Mouse (Mus musculus): Measurements from ENCODE around the gene Mt2. TPM values are rescaled to one million over a fixed set of nuclear protein-coding genes. Genes with fewer than 3 reads are reported as not detected.
A peak's percentile ranks its signal among the peaks of the same experiment; 100 is the strongest.
"Not testable (repeated sequence)": the region's sequence is repeated elsewhere in the genome, so short reads cannot be mapped to it uniquely, and the experiment has no call there.

Gene Mt2
- polyA plus RNA-seq (2015; fragmentation: Nextera tagmentation; extraction: Ambion mirVana): 143 and 159 TPM in 2 replicates

DNA sequence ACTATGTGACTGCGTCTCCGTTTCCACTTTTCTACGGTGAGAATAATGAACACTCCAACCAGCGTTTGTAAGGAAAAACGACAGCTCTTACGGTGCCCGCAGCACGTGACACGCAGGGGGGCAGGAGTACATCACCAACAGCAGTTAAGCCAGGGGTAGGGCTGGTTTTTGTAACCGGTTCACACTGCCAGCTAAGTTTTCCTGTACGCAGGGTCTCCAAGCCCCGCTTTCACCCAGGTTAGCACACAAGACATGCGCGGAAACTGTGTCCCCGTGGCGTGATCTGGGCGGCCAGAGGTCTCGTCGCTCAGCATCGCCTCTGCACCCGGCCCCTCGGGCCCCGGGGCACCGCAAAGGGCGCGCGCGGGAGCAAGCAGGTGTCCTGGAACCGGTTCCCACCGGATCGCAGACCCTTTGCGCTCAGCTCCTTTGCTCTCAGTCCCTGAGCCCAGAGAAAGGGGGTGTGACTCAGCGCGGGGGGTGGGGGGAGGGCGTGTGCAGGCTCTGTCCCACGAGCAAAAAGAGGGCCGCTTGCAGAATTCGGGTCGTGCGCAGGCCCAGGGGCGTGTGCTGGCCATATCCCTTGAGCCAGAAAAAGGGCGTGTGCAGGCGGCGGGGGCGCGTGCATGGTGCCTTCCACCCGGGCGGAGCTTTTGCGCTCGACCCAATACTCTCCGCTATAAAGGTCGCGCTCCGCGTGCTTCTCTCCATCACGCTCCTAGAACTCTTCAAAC, at the start of gene Mt2:
TSS of gene Mt2 (plus strand) at position 590 of the 734 bp plus-strand sequence.
- peak within 1 kb of the TSS; percentile 43 for H3K4me3 ChIP-seq (ENCODE audit: low read depth, low read length)
- no peaks in the 10 kb centered on the region for H3K36me3 ChIP-seq (ENCODE audit: insufficient read depth, low read length)
- peak; percentile 85 for ATAC-seq
- peaks cover 7% of the 10 kb centered on the region; the same call in 1 of the 2 replicates for H3K4me1 ChIP-seq (ENCODE audit: insufficient read depth, low read depth, low read length)
- peaks cover 11% of the 10 kb centered on the region; the same call in 1 of the 2 replicates for H3K27me3 ChIP-seq (replicated peaks; ENCODE audit: insufficient read depth, low read length)
- H3K9ac ChIP-seq (replicated peaks; ENCODE audit: low read depth): peak within 1 kb of the TSS; percentile 29; the same call in 1 of the 2 replicates
- WGBS: under 1% methylated on average over 55 of the region's 56 CpGs
- H3K27ac ChIP-seq (ENCODE audit: low read length): peak within 1 kb of the TSS; percentile 54
- H3K9me3 ChIP-seq (ENCODE audit: low read length): no peaks in the 10 kb centered on the region
- TF ChIP-seq EP300 (IDR thresholded peaks at IDR 0.05) (peak; percentile 52), CTCF (IDR thresholded peaks at IDR 0.05) (no peak)
- H3K4me2 ChIP-seq (replicated peaks; ENCODE audit: low read depth, low read length): peak within 1 kb of the TSS; percentile 80
- peak; percentile 85 for DNase-seq (ENCODE audit: low spot score)

DNA sequence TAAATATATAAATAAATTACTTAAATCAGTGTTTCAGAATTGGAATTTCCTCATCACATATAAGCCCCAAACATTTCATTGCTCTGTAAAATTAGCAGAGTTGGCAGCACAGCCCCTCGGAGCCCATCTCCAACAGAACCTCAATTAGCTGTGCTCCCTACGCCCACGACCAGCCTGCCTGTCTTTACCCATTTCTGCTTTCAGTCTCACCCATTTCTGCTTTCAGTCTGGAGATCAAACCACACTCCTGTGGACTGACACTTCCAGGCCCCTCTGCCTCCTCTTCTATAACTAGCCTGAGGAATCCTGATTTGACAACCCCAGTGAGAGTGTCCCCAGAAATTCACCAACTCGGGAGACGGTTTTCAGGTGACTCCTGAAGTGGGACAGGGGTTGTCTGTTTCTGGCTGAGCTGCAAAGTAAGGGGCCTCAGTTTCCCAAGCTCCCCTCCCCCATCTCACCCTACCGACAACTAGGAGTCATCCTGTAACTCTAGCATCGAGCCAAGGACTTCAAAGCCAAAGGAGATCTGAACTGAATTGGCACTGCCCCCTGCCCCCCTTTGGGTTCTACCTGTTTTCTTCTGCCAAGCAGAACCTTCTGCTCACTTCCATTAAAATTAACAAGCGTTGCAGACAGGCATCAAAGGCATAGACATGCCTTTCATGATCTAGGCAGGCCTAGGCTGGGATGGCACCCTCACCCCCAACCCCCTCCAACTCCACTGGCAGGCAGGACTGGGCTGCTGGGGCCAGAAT, 49.6 kb upstream of the Mt2 start:
- no peak overlapping the region for H3K4me2 ChIP-seq (replicated peaks; ENCODE audit: low read depth, low read length)
- H3K9me3 ChIP-seq (ENCODE audit: low read length): no peaks in the 10 kb centered on the region
- ATAC-seq (no peak), DNase-seq (ENCODE audit: low spot score) (no peak)
- whole genome bisulfite sequencing: 40% methylated on average over 8 of the region's 8 CpGs
- no peak overlapping the region for H3K27ac ChIP-seq (ENCODE audit: low read length)
- H3K9ac ChIP-seq (replicated peaks; ENCODE audit: low read depth): no peak overlapping the region
- H3K27me3 ChIP-seq (replicated peaks; ENCODE audit: insufficient read depth, low read length): no peaks in the 10 kb centered on the region
- H3K36me3 ChIP-seq (ENCODE audit: insufficient read depth, low read length): no peaks in the 10 kb centered on the region
- no peaks in the 10 kb centered on the region for H3K4me1 ChIP-seq (ENCODE audit: insufficient read depth, low read depth, low read length)
- no peak for TF ChIP-seq EP300 (IDR thresholded peaks at IDR 0.05)
- no peak for TF ChIP-seq CTCF (IDR thresholded peaks at IDR 0.05)
- H3K4me3 ChIP-seq (ENCODE audit: low read depth, low read length): no peak overlapping the region

DNA sequence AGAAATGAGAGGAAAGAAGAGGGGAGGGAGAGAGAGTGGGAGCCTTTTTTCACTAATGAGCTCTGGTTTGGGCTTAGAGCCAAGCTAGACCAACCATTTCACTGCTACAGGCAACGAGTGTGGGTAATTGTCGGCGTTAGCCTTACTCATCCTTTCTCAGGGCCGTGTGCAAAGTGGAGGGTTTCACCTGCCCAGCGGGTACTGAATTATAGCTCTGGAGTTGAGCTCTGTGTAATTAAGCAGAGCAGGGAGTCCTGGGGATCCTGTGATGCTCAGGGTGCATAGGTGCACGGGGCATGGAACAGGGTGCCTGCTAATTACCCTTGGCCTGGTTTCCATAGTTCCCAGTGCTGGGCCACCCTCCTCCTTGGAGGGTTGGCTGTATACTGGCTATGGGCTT, 44.8 kb upstream of the Mt2 start:
- 77% methylated on average over 6 of the region's 6 CpGs for WGBS
- H3K4me3 ChIP-seq (ENCODE audit: low read depth, low read length): no peak overlapping the region
- DNase-seq (ENCODE audit: low spot score) (no peak), ATAC-seq (no peak)
- no peak overlapping the region for H3K4me2 ChIP-seq (replicated peaks; ENCODE audit: low read depth, low read length)
- no peak overlapping the region for H3K9ac ChIP-seq (replicated peaks; ENCODE audit: low read depth)
- H3K27ac ChIP-seq (ENCODE audit: low read length): no peak overlapping the region
- no peaks in the 10 kb centered on the region for H3K27me3 ChIP-seq (replicated peaks; ENCODE audit: insufficient read depth, low read length)
- H3K4me1 ChIP-seq (ENCODE audit: insufficient read depth, low read depth, low read length): no peaks in the 10 kb centered on the region
- TF ChIP-seq EP300 (IDR thresholded peaks at IDR 0.05): no peak
- no peak for TF ChIP-seq CTCF (IDR thresholded peaks at IDR 0.05)
- no peaks in the 10 kb centered on the region for H3K36me3 ChIP-seq (ENCODE audit: insufficient read depth, low read length)
- no peaks in the 10 kb centered on the region for H3K9me3 ChIP-seq (ENCODE audit: low read length)

DNA sequence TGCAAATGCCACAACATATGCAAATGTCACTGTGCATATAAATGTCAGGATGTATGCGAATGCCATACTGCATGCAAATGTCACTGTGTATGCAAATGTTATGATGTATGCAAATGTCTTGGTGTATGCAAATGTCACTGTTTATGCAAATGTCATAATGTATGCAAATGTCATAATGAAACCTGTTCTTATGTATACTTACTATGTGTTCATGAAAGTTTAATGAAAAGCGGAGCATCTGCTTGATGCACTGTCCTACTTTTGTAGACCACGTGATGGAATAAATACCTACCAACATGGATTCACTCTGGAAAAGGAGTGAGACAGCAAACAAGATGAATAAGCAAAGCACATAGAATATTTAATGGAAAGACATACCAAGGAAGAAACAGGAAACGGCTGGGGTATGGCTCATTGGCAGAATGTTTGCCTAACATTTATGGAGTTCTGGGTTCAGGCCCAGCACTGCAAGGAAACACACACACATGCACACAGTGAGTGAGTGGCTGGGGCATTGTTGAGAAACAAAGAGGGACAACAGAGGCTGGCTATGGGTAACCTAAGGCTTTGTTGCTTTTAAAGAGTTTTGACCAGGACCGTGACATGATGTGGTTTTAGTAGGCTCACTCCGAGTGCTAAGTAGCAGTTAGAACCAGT, 43.2 kb upstream of the Mt2 start:
- H3K4me2 ChIP-seq (replicated peaks; ENCODE audit: low read depth, low read length): no peak overlapping the region
- H3K4me1 ChIP-seq (ENCODE audit: insufficient read depth, low read depth, low read length): no peaks in the 10 kb centered on the region
- TF ChIP-seq CTCF (IDR thresholded peaks at IDR 0.05) (no peak), EP300 (IDR thresholded peaks at IDR 0.05) (no peak)
- no peaks in the 10 kb centered on the region for H3K9me3 ChIP-seq (ENCODE audit: low read length)
- H3K27me3 ChIP-seq (replicated peaks; ENCODE audit: insufficient read depth, low read length): no peaks in the 10 kb centered on the region
- H3K4me3 ChIP-seq (ENCODE audit: low read depth, low read length): no peak overlapping the region
- no peak overlapping the region for H3K27ac ChIP-seq (ENCODE audit: low read length)
- ATAC-seq (no peak), DNase-seq (ENCODE audit: low spot score) (no peak)
- H3K36me3 ChIP-seq (ENCODE audit: insufficient read depth, low read length): no peaks in the 10 kb centered on the region
- no peak overlapping the region for H3K9ac ChIP-seq (replicated peaks; ENCODE audit: low read depth)
- WGBS: 83% methylated on average over 6 of the region's 6 CpGs

- no peak for TF ChIP-seq CTCF (IDR thresholded peaks at IDR 0.05)
- TF ChIP-seq EP300 (IDR thresholded peaks at IDR 0.05): no peak
- Histone ChIP-seq H3K27me3 (replicated peaks; ENCODE audit: insufficient read depth, low read length) (no peaks in the 10 kb centered on the region), H3K27ac (ENCODE audit: low read length) (no peak overlapping the region), H3K4me1 (ENCODE audit: insufficient read depth, low read depth, low read length) (no peaks in the 10 kb centered on the region), H3K4me2 (replicated peaks; ENCODE audit: low read depth, low read length) (no peak overlapping the region), H3K4me3 (ENCODE audit: low read depth, low read length) (no peak overlapping the region), H3K36me3 (ENCODE audit: insufficient read depth, low read length) (no peaks in the 10 kb centered on the region), H3K9ac (replicated peaks; ENCODE audit: low read depth) (no peak overlapping the region), H3K9me3 (ENCODE audit: low read length) (no peaks in the 10 kb centered on the region)
- no peak for DNase-seq (ENCODE audit: low spot score)
- WGBS: 89% methylated on average over 4 of the region's 4 CpGs
- ATAC-seq: no peak
Observed at GRCm38 (mm10) chr8:94130126-94130525, 42.3 kb upstream of the Mt2 start.

DNA sequence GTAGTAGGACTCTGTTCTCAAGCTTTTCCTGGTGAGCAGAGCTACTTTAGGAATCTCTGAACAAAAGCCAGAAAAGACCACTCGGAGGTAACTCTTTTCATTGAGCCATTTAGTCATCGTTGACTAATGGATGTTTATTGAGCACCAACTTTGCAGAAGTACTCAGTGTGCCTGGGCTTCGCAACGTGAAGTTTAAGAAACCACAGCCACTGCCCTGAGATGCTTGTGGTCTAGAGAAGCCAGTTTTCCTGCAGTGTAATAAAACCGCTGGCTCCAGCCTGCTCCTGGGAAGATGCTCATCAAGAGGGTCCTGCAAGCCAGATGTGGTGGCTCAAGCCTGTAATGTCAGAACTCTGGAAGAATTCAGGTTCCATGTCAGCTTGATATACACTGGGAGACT, 40.4 kb upstream of the Mt2 start:
- Histone ChIP-seq H3K4me2 (replicated peaks; ENCODE audit: low read depth, low read length) (no peak overlapping the region), H3K9ac (replicated peaks; ENCODE audit: low read depth) (no peak overlapping the region), H3K27me3 (replicated peaks; ENCODE audit: insufficient read depth, low read length) (no peaks in the 10 kb centered on the region), H3K4me3 (ENCODE audit: low read depth, low read length) (no peak overlapping the region), H3K4me1 (ENCODE audit: insufficient read depth, low read depth, low read length) (no peaks in the 10 kb centered on the region), H3K9me3 (ENCODE audit: low read length) (no peaks in the 10 kb centered on the region), H3K27ac (ENCODE audit: low read length) (no peak overlapping the region), H3K36me3 (ENCODE audit: insufficient read depth, low read length) (no peaks in the 10 kb centered on the region)
- 62% methylated on average over 5 of the region's 5 CpGs for WGBS
- ATAC-seq (no peak), DNase-seq (ENCODE audit: low spot score) (no peak)
- TF ChIP-seq EP300 (IDR thresholded peaks at IDR 0.05): no peak
- no peak for TF ChIP-seq CTCF (IDR thresholded peaks at IDR 0.05)

GRCm38 (mm10) chr8:94134601-94135000, 37.9 kb upstream of the Mt2 start:
- not testable (repeated sequence) for H3K27ac ChIP-seq (ENCODE audit: low read length); DNase-seq (ENCODE audit: low spot score); ATAC-seq; H3K4me1 ChIP-seq (ENCODE audit: insufficient read depth, low read depth, low read length); H3K9me3 ChIP-seq (ENCODE audit: low read length); H3K36me3 ChIP-seq (ENCODE audit: insufficient read depth, low read length); H3K27me3 ChIP-seq (replicated peaks; ENCODE audit: insufficient read depth, low read length); H3K4me2 ChIP-seq (replicated peaks; ENCODE audit: low read depth, low read length); H3K4me3 ChIP-seq (ENCODE audit: low read depth, low read length); H3K9ac ChIP-seq (replicated peaks; ENCODE audit: low read depth)
- 29% methylated on average over 3 of the region's 3 CpGs for WGBS

Data from lung, postnatal 0 days (tissue).